Mouse (Mus musculus) forebrain, embryonic 16.5 days (tissue): ENCODE measurements around the gene Gimap4. TPM values are rescaled to one million over a fixed set of nuclear protein-coding genes. Genes with fewer than 3 reads are reported as not detected.
A peak's percentile ranks its signal among the peaks of the same experiment; 100 is the strongest.

Experiments
- ATAC-seq: fragments of 200-750 bp; cut with Nextera tagmentation; 2 replicates; pipeline ENCODE4 v1.8.0; 2017; ENCODE audit warnings: mild to moderate bottlenecking, moderate library complexity
- H3K27ac ChIP-seq: fragments of 300-500 bp; sonication (generic); 2 replicates; pipeline ENCODE4 v1.5.1; 2014; ENCODE audit warnings: low read length, control low read depth
- H3K27me3 ChIP-seq: fragments of 300-500 bp; sonication (generic); replicated peaks from 2 replicates; pipeline ENCODE4 v1.6.1; 2014; ENCODE audit warnings: low read length; ENCODE audit not compliant: control insufficient read depth, insufficient read depth
- H3K36me3 ChIP-seq: fragments of 300-500 bp; sonication (generic); 2 replicates; pipeline ENCODE4 v1.6.1; 2014; ENCODE audit not compliant: control insufficient read depth, insufficient read depth
- H3K4me1 ChIP-seq: fragments of 300-500 bp; sonication (generic); replicated peaks from 2 replicates; pipeline ENCODE4 v1.6.1; 2014; ENCODE audit warnings: low read length; ENCODE audit not compliant: control insufficient read depth, insufficient read depth
- H3K4me2 ChIP-seq: fragments of 300-500 bp; sonication (generic); 2 replicates; pipeline ENCODE4 v1.6.1; 2014; ENCODE audit warnings: mild to moderate bottlenecking, low read length, control low read depth
- H3K4me3 ChIP-seq: fragments of 300-500 bp; sonication (generic); replicated peaks from 2 replicates; pipeline ENCODE4 v1.5.1; 2014; ENCODE audit warnings: mild to moderate bottlenecking, low read length, control low read depth
- H3K9ac ChIP-seq: fragments of 300-500 bp; sonication (generic); replicated peaks from 2 replicates; pipeline ENCODE4 v1.6.1; 2014; ENCODE audit warnings: low read depth, low read length, control low read depth
- H3K9me3 ChIP-seq: fragments of 300-500 bp; sonication (generic); 2 replicates; pipeline ENCODE4 v1.6.1; 2016; ENCODE audit warnings: low read length; ENCODE audit not compliant: control insufficient read depth
- WGBS: fragments of 180-500 bp; shearing (Covaris S2); extraction: QIAGEN DNeasy Blood & Tissue Kit; methylation state at CpG from one replicate; pipeline ENCODE4 v1.1.7; 2014; 5-methylcytosine and 5-hydroxymethylcytosine counted together
- polyA plus RNA-seq: library from polyadenylated mRNA; unstranded; fragments of >200 nt; fragmentation: Nextera tagmentation; extraction: Ambion mirVana; gene quantifications from 2 replicates; pipeline ENCODE4 v1.2.1, GENCODE M21; 2015

The Gimap4 gene
- polyA plus RNA-seq = 1.2 and 1.8 TPM in 2 replicates

- H3K36me3 ChIP-seq = no peaks in the 10 kb centered on the region
- no peaks in the 10 kb centered on the region for H3K27me3 ChIP-seq
- no peak within 1 kb of the TSS for H3K4me3 ChIP-seq
- H3K9me3 ChIP-seq = no peaks in the 10 kb centered on the region
- no peak within 1 kb of the TSS for H3K9ac ChIP-seq
- WGBS = 77% methylated on average over 5 of the region's 5 CpGs
- H3K4me2 ChIP-seq = no peak within 1 kb of the TSS
- no peaks in the 10 kb centered on the region for H3K4me1 ChIP-seq
- no peak for ATAC-seq
- no peak within 1 kb of the TSS for H3K27ac ChIP-seq
These were observed at the start of gene Gimap4 for GRCm38 (mm10) chr6:48684319-48684718. Gene Gimap4, plus strand, starts transcription at chr6:48684549.

- H3K36me3 ChIP-seq = no peaks in the 10 kb centered on the region
- ATAC-seq = no peak
- H3K4me1 ChIP-seq = no peaks in the 10 kb centered on the region; the same call in 1 of the 2 replicates
- H3K9ac ChIP-seq = no peak overlapping the region
- no peaks in the 10 kb centered on the region for H3K9me3 ChIP-seq
- no peak overlapping the region for H3K4me3 ChIP-seq
- 90% methylated on average over 2 of the region's 2 CpGs for WGBS
- 0 out of 2 replicates have a peak, but pooled peaks cover 3% of the 10 kb centered on the region for H3K27me3 ChIP-seq
- H3K27ac ChIP-seq = no peak overlapping the region
- H3K4me2 ChIP-seq = no peak overlapping the region
These were observed 49.2 kb upstream of the Gimap4 start for GRCm38 (mm10) chr6:48635105-48635504.

DNA sequence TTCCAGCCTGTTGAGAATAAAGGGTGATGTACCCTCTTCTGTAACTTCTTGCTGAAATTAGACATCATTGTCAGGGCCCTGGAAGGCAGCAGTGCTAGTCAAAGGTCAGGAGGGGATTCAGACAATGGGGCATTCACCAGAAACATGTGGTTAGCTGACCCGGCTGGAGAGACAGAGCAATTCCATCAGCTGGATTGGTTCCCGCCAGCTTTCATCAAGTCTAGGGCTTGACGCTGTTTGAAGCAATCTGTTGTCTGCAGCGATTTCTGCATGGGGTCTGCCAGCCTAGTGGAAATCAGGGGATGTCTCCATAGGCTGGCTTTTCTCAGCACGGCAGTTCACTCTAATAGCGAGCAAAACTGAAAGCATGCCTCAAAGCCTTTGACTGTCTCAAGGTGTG lies 47.8 kb upstream of the Gimap4 start:
- no peak for ATAC-seq
- whole genome bisulfite sequencing = 54% methylated on average over 6 of the region's 6 CpGs

DNA sequence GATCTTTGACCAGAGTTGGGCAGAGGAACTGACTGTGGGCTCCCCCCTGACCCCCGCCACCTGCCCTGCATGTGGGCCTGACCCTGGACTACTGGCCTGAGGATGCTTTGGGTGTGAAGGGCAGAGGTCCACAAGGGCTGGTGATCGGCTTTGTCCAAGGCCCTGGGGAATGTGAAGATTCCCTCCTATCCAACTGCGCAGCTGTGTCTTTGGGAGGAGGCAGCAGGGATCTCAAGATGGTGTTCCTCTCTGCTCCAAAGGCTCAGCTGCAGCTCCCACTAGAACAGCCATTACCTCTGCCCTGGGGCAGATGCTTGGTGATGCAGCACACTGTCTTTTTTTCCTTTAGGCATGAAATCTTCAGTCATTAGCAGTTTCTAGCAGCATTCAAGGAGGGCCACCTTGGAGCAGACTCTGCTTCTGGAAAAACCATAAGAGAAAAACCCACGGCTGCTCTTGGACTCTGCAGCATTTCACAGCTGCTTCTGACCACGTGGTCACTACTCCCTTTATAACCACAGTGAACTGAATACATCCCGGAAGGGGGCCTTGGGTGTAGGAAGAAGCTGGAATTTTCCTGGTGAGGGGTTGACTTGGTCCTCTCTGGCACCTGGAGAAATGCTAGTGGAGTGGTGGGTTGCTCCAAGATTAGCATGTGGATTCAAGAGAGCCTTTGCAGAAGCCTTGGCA lies 46.4 kb upstream of the Gimap4 start:
- Histone ChIP-seq H3K36me3 (no peaks in the 10 kb centered on the region), H3K4me1 (no peaks in the 10 kb centered on the region), H3K4me3 (no peak overlapping the region), H3K27me3 (no peaks in the 10 kb centered on the region), H3K9me3 (no peaks in the 10 kb centered on the region), H3K4me2 (no peak overlapping the region), H3K27ac (no peak overlapping the region), H3K9ac (no peak overlapping the region)
- 77% methylated on average over 6 of the region's 6 CpGs for WGBS
- ATAC-seq = no peak

More for the DNA sequence above, 47.8 kb upstream of the Gimap4 start:
- H3K4me3 ChIP-seq = no peak overlapping the region
- H3K36me3 ChIP-seq = no peaks in the 10 kb centered on the region
- H3K27ac ChIP-seq = no peak overlapping the region
- H3K27me3 ChIP-seq = no peaks in the 10 kb centered on the region
- H3K9ac ChIP-seq = no peak overlapping the region
- H3K9me3 ChIP-seq = no peaks in the 10 kb centered on the region
- H3K4me2 ChIP-seq = no peak overlapping the region
- no peaks in the 10 kb centered on the region for H3K4me1 ChIP-seq

DNA sequence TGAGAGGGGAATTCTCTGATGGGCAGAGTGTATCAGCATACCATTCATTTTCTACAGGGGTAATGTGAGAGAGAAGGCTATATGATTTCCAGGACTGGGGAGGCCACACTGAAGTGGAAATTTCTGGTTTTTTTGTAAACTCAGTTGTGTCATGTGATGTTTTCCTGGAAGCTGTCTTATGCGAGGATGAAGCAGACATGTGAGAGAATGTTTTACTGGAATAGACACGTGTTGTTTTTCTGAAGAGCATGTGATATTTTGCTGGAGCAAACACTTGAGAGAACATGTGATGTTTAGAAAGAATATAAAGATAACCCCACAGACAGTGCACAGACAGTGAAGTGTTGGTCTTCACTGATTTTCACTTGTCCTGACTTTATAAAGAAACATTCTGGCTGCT lies 45.8 kb upstream of the Gimap4 start:
- H3K4me2 ChIP-seq = no peak overlapping the region
- H3K4me3 ChIP-seq = no peak overlapping the region
- ATAC-seq = no peak
- H3K9me3 ChIP-seq = no peaks in the 10 kb centered on the region
- no peaks in the 10 kb centered on the region for H3K4me1 ChIP-seq
- no peaks in the 10 kb centered on the region for H3K27me3 ChIP-seq
- 73% methylated on average over 2 of the region's 2 CpGs for WGBS
- no peak overlapping the region for H3K9ac ChIP-seq
- H3K36me3 ChIP-seq = no peaks in the 10 kb centered on the region
- H3K27ac ChIP-seq = no peak overlapping the region

- Histone ChIP-seq H3K4me1 (no peaks in the 10 kb centered on the region), H3K36me3 (no peaks in the 10 kb centered on the region), H3K9ac (no peak overlapping the region), H3K27me3 (no peaks in the 10 kb centered on the region), H3K4me2 (no peak overlapping the region), H3K9me3 (no peaks in the 10 kb centered on the region), H3K4me3 (no peak overlapping the region), H3K27ac (no peak overlapping the region)
- 80% methylated on average over 6 of the region's 6 CpGs for WGBS
- no peak for ATAC-seq
These were observed 43.0 kb upstream of the Gimap4 start for GRCm38 (mm10) chr6:48641391-48641790.

GRCm38 (mm10) chr6:48642764-48643292 lies 41.5 kb upstream of the Gimap4 start:
- Histone ChIP-seq H3K9me3 (no peaks in the 10 kb centered on the region), H3K4me2 (no peak overlapping the region), H3K27ac (no peak overlapping the region), H3K9ac (no peak overlapping the region), H3K27me3 (no peaks in the 10 kb centered on the region), H3K36me3 (no peaks in the 10 kb centered on the region), H3K4me1 (no peaks in the 10 kb centered on the region), H3K4me3 (no peak overlapping the region)
- ATAC-seq = peak; percentile 43; the same call in 1 of the 2 replicates
- 18% methylated on average over 4 of the region's 4 CpGs for WGBS

DNA sequence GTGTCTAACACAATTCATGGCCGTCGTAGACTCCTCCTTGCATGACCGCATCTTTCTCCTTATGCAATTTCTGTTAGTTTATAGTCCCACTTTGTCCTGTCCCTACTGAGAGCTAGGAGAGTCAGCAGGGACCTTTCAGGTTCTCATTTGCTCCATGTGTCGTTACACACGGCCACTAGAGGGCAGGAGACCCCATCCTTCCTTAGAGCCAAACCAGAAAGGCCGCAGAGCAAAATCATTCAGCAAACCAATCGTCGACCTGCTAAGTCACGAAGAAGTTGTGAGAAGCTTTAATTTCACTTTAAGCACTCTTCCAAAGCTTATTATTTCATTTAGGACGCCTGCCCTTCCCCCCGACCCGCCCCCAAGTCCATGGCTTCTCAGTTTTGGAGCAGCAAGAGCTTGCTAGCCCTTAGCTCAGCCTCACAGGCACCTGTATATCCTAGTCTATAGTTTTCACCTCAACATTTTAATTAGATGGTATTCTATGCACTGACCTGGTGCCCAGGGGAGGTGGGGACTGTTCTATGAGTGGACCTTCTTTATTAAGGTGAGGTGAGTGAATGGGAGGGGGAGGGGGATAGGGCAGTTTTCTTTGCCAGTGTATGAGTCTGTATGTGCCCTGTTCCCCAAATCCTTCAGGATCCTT lies 38.6 kb upstream of the Gimap4 start:
- Histone ChIP-seq H3K27ac (no peak overlapping the region), H3K27me3 (no peaks in the 10 kb centered on the region), H3K36me3 (no peaks in the 10 kb centered on the region), H3K9ac (no peak overlapping the region), H3K9me3 (no peaks in the 10 kb centered on the region), H3K4me1 (no peaks in the 10 kb centered on the region), H3K4me2 (no peak overlapping the region), H3K4me3 (no peak overlapping the region)
- ATAC-seq = peak; percentile 50; the same call in 1 of the 2 replicates
- 14% methylated on average over 12 of the region's 12 CpGs for WGBS

DNA sequence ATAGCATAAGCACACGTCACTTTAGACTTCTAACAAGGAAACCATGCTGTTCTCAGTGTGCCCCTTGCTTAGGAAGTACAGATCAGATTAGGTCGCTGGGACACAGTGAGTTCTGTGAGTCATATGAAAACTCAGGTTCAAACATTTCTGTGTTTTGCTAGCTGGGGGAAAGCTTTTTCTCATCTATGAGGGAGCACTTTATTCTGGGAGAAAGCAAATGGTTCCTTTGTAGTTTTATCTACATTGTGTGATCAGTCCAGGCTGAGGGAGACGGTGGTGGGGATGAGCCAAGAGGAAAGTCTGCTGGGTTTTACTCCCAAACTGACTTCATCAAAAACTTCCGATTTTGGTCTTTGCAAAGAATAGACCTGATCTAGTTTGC lies 38.0 kb upstream of the Gimap4 start:
- ATAC-seq = no peak
- Histone ChIP-seq H3K27ac (no peak overlapping the region), H3K4me2 (no peak overlapping the region), H3K27me3 (no peaks in the 10 kb centered on the region), H3K4me1 (no peaks in the 10 kb centered on the region), H3K4me3 (no peak overlapping the region), H3K9me3 (no peaks in the 10 kb centered on the region), H3K36me3 (no peaks in the 10 kb centered on the region), H3K9ac (no peak overlapping the region)
- 77% methylated on average over 4 of the region's 4 CpGs for WGBS
